Mouse (Mus musculus): ENCODE data around the gene Rhox2g. TPM values are rescaled to one million over a fixed set of nuclear protein-coding genes. Genes with fewer than 3 reads are reported as not detected.
"Not testable (repeated sequence)": the region's sequence is repeated elsewhere in the genome, so short reads cannot be mapped to it uniquely, and the experiment has no call there.

The Rhox2g gene
- polyA plus RNA-seq (2012; rRNA removed): not detected in 2 replicates
- polyA plus RNA-seq (2014; fragmentation: Nextera tagmentation; extraction: Ambion mirVana): not detected in 2 replicates

DNA sequence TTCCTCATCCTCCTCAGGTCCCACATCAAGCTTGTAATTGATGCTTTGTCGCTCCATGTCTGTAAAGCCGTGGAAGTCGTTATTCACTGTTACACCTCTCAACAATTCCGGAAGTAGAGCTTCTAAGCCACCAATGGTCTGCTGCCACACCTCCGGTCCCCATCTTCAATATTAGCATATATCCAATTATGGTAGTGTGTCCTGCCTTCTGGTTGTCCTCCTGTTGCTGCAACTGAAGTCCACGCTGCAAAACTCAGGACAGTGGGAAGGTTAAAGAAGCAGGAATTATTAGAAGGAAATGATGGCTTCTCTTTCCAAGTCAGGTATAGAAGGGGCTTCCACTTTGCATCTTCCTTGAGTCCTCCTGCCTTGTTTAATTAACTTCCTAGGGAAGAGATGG is at the start of gene Rhox2g:
TSS of gene Rhox2g (minus strand) at position 101 of the 400 bp plus-strand sequence.
- not testable (repeated sequence) for H3K36me3 ChIP-seq (ENCODE audit: control insufficient read depth, insufficient read depth, low read length); H3K4me2 ChIP-seq (replicated peaks; ENCODE audit: low read depth, low read length, severe bottlenecking); H3K27me3 ChIP-seq (ENCODE audit: control insufficient read depth, insufficient read depth, low read length); H3K9me3 ChIP-seq (ENCODE audit: control insufficient read depth, low read length); H3K4me1 ChIP-seq (ENCODE audit: control insufficient read depth, insufficient read depth, low read length); H3K9ac ChIP-seq (ENCODE audit: low read depth, low read length, severe bottlenecking); DNase-seq (ENCODE audit: low spot score); ATAC-seq (ENCODE audit: low FRiP score, low read depth); H3K4me3 ChIP-seq (replicated peaks; ENCODE audit: low read length); H3K27ac ChIP-seq (replicated peaks; ENCODE audit: low read depth, low read length)
- 89% methylated on average over 6 of the region's 6 CpGs for WGBS

DNA sequence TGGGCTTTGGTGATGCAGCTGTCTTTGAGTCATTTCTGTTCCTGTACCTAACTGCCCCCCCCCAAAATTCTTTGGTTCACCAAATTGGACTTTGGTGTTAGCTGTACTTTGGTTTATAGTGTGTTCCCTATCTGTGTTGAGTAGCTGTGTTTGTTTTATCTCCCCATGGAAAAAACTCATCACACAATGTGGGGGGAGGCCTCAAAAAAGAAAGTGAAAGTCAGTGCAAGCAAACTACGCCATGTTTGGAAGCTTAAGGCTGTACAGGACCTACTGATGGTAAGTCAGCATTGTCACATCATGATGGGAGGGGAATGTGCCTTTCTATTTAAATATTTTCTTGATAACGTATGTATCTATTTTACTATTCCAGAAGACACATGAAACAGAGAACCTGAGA is 49.0 kb upstream of the Rhox2g start:
- 72% methylated on average over 2 of the region's 2 CpGs for WGBS
- no peak overlapping the region for H3K4me3 ChIP-seq (replicated peaks; ENCODE audit: low read length)
- no peak for TF ChIP-seq POLR2A (IDR thresholded peaks at IDR 0.05; ENCODE audit: borderline replicate concordance, extremely low read depth, insufficient read depth, insufficient read length)

DNA sequence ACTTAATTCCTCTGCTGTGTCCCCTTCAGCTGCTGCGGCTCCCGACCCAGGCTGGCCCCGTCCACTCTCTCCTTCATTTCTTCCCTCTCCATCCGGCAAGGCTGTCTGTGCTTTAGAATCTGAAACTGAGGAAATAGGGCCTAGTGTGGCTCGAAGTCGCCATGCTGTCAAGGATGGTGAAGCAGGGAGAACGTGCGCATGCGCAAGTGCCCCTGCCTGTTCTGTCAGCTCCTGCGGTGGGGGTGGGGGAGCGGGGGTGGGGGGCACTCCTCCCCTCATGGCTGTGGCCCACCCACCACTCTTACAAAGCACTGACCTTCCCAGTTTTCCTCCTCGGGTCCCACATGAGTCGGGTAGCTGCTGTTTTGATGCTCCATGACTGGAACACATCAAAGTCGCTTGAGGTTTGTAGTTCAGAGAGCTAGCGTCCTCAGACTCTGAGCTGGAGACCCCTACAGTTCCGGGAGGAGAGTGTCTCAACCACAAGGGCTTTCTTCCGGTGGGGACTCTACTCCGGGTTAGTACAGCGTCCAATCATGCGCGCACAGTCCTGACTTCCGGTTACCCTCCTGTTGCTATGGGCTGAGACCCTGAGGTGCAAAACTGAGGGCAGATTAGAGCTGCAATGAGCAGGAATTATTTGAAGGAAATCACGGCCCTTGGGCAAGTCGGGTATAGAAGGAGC is 39.9 kb upstream of the Rhox2g start:
- ATAC-seq (ENCODE audit: low FRiP score, low read depth): no peak
- no peak overlapping the region for H3K4me2 ChIP-seq (replicated peaks; ENCODE audit: low read depth, low read length, severe bottlenecking)
- DNase-seq (ENCODE audit: low spot score): no peak
- H3K36me3 ChIP-seq (ENCODE audit: control insufficient read depth, insufficient read depth, low read length): no peaks in the 10 kb centered on the region
- no peak overlapping the region for H3K27ac ChIP-seq (replicated peaks; ENCODE audit: low read depth, low read length)
- no peak for TF ChIP-seq POLR2A (IDR thresholded peaks at IDR 0.05; ENCODE audit: borderline replicate concordance, extremely low read depth, insufficient read depth, insufficient read length)
- H3K27me3 ChIP-seq (ENCODE audit: control insufficient read depth, insufficient read depth, low read length): no peaks in the 10 kb centered on the region
- no peak overlapping the region for H3K4me3 ChIP-seq (replicated peaks; ENCODE audit: low read length)
- H3K9ac ChIP-seq (ENCODE audit: low read depth, low read length, severe bottlenecking): no peak overlapping the region
- no peaks in the 10 kb centered on the region for H3K9me3 ChIP-seq (ENCODE audit: control insufficient read depth, low read length)
- no peaks in the 10 kb centered on the region for H3K4me1 ChIP-seq (ENCODE audit: control insufficient read depth, insufficient read depth, low read length)
- WGBS: 83% methylated on average over 24 of the region's 24 CpGs

More for the DNA sequence above, 49.0 kb upstream of the Rhox2g start:
- no peaks in the 10 kb centered on the region for H3K9me3 ChIP-seq (ENCODE audit: control insufficient read depth, low read length)
- ATAC-seq (ENCODE audit: low FRiP score, low read depth) (no peak), DNase-seq (ENCODE audit: low spot score) (no peak)
- no peaks in the 10 kb centered on the region for H3K36me3 ChIP-seq (ENCODE audit: control insufficient read depth, insufficient read depth, low read length)
- no peak overlapping the region for H3K27ac ChIP-seq (replicated peaks; ENCODE audit: low read depth, low read length)
- H3K9ac ChIP-seq (ENCODE audit: low read depth, low read length, severe bottlenecking): no peak overlapping the region
- H3K4me2 ChIP-seq (replicated peaks; ENCODE audit: low read depth, low read length, severe bottlenecking): no peak overlapping the region
- H3K27me3 ChIP-seq (ENCODE audit: control insufficient read depth, insufficient read depth, low read length): no peaks in the 10 kb centered on the region
- H3K4me1 ChIP-seq (ENCODE audit: control insufficient read depth, insufficient read depth, low read length): no peaks in the 10 kb centered on the region

DNA sequence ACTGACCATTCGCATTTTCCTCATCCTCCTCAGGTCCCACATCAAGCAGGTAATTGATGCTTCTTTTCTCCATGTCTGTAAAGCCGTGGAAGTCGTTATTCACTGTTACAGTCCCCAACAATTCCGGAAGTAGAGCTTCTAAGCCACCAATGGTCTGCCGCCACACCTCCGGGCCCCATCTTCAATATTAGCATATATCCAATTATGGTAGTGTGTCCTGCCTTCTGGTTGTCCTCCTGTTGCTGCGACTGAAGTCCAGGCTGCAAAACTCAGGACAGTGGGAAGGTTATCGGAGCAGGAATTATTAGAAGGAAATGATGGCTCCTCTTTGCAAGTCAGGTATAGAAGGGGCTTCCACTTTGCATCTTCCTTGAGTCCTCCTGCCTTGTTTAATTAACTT is 29.9 kb upstream of the Rhox2g start, which contains the start of gene Rhox2h:
TSS of gene Rhox2h (minus strand) at position 101 of the 400 bp plus-strand sequence.
- WGBS: 90% methylated on average over 8 of the region's 8 CpGs
- not testable (repeated sequence) for H3K4me3 ChIP-seq (replicated peaks; ENCODE audit: low read length); DNase-seq (ENCODE audit: low spot score); ATAC-seq (ENCODE audit: low FRiP score, low read depth); H3K27ac ChIP-seq (replicated peaks; ENCODE audit: low read depth, low read length); H3K9ac ChIP-seq (ENCODE audit: low read depth, low read length, severe bottlenecking); H3K27me3 ChIP-seq (ENCODE audit: control insufficient read depth, insufficient read depth, low read length); H3K4me2 ChIP-seq (replicated peaks; ENCODE audit: low read depth, low read length, severe bottlenecking); H3K9me3 ChIP-seq (ENCODE audit: control insufficient read depth, low read length); H3K4me1 ChIP-seq (ENCODE audit: control insufficient read depth, insufficient read depth, low read length); H3K36me3 ChIP-seq (ENCODE audit: control insufficient read depth, insufficient read depth, low read length)

DNA sequence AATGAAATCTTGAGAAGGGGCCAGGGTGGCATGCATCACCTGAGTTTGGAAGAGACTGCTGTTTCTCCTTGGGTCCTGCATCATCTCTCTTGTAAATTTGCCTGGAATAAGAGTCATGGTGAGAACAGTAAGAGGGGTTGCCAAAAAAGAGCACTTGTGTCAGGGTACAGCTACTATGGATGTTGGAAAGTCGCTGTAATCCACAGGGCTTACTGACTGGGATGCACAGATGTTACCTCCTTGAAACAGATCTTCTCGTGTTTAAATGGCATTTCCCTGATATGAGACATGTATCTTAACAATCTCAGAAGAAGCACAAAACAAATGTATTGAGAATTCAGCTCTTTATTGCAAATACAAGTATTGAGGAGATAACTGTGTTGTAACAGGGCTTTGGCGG is 25.4 kb upstream of the Rhox2g start, which contains the start of gene Rhox3h:
TSS of gene Rhox3h (minus strand) at position 101 of the 400 bp plus-strand sequence.
- not testable (repeated sequence) for H3K4me2 ChIP-seq (replicated peaks; ENCODE audit: low read depth, low read length, severe bottlenecking); H3K27ac ChIP-seq (replicated peaks; ENCODE audit: low read depth, low read length); DNase-seq (ENCODE audit: low spot score); H3K4me1 ChIP-seq (ENCODE audit: control insufficient read depth, insufficient read depth, low read length); H3K27me3 ChIP-seq (ENCODE audit: control insufficient read depth, insufficient read depth, low read length); H3K9ac ChIP-seq (ENCODE audit: low read depth, low read length, severe bottlenecking); H3K4me3 ChIP-seq (replicated peaks; ENCODE audit: low read length); ATAC-seq (ENCODE audit: low FRiP score, low read depth); H3K9me3 ChIP-seq (ENCODE audit: control insufficient read depth, low read length); H3K36me3 ChIP-seq (ENCODE audit: control insufficient read depth, insufficient read depth, low read length)
- WGBS: no CpG with 5 or more reads among the region's 3 CpGs

DNA sequence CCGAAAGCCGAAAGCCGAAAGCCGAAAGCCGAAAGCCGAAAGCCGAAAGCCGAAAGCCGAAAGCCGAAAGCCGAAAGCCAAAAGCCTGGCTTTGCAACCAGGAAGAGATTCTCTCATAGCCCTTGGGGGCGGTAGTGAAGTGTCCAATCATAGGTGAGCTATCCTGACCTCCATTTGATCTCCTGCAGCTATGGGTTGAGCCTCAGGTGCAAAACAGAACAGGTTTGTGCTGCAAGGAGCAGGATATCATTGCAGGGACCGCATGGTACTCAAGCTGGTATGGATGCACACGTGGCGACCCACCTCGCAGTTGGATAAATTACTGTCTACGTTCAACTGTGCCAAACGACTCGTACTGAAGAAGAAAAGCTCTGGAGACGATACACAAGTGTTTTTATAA is 8.0 kb upstream of the Rhox2g start, which contains the start of gene Rhox4g:
TSS of gene Rhox4g (minus strand) at position 101 of the 400 bp plus-strand sequence.
- DNase-seq (ENCODE audit: low spot score); ATAC-seq (ENCODE audit: low FRiP score, low read depth); H3K36me3 ChIP-seq (ENCODE audit: control insufficient read depth, insufficient read depth, low read length); H3K27ac ChIP-seq (replicated peaks; ENCODE audit: low read depth, low read length); H3K4me2 ChIP-seq (replicated peaks; ENCODE audit: low read depth, low read length, severe bottlenecking); H3K9ac ChIP-seq (ENCODE audit: low read depth, low read length, severe bottlenecking); H3K4me1 ChIP-seq (ENCODE audit: control insufficient read depth, insufficient read depth, low read length); H3K9me3 ChIP-seq (ENCODE audit: control insufficient read depth, low read length); H3K4me3 ChIP-seq (replicated peaks; ENCODE audit: low read length); H3K27me3 ChIP-seq (ENCODE audit: control insufficient read depth, insufficient read depth, low read length): not testable (repeated sequence)
- 93% methylated on average over 16 of the region's 20 CpGs for WGBS

DNA sequence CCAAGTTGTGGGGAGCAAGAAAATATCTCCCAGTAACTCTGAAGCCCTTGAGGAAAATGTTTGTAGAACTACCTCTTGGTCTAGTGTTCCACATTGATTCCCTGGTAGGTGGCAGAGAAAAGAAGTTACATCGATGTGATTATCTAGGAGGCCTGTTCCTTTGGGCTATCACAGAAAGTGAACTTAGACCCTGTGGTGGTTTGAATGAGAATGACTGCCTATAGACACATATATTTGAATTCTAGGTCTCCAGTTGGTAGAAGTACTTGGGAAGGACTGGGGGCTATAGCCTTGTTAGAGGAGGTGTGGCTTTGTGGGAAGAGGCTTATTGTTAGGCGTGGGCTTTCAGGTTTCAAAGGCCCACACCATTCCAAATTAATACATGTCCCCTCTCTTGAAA is 14.8 kb downstream of the Rhox2g start, which contains the start of gene Rhox3g:
TSS of gene Rhox3g (minus strand) at position 101 of the 400 bp plus-strand sequence.
- H3K4me2 ChIP-seq (replicated peaks; ENCODE audit: low read depth, low read length, severe bottlenecking); H3K36me3 ChIP-seq (ENCODE audit: control insufficient read depth, insufficient read depth, low read length); H3K4me1 ChIP-seq (ENCODE audit: control insufficient read depth, insufficient read depth, low read length); DNase-seq (ENCODE audit: low spot score); ATAC-seq (ENCODE audit: low FRiP score, low read depth); H3K9me3 ChIP-seq (ENCODE audit: control insufficient read depth, low read length); H3K9ac ChIP-seq (ENCODE audit: low read depth, low read length, severe bottlenecking); H3K27ac ChIP-seq (replicated peaks; ENCODE audit: low read depth, low read length); H3K27me3 ChIP-seq (ENCODE audit: control insufficient read depth, insufficient read depth, low read length); H3K4me3 ChIP-seq (replicated peaks; ENCODE audit: low read length): not testable (repeated sequence)
- WGBS: 86% methylated on average over 2 of the region's 2 CpGs

DNA sequence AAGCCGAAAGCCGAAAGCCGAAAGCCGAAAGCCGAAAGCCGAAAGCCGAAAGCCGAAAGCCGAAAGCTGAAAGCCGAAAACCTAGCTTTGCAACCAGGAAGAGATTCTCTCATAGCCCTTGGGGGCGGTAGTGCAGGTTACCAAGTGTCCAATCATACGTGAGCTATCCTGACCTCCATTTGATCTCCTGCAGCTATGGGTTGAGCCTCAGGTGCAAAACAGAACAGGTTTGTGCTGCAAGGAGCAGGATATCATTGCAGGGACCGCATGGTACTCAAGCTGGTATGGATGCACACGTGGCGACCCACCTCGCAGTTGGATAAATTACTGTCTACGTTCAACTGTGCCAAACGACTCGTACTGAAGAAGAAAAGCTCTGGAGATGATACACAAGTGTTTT is 35.7 kb downstream of the Rhox2g start, which contains the start of gene Rhox4f:
TSS of gene Rhox4f (minus strand) at position 101 of the 400 bp plus-strand sequence.
- ATAC-seq (ENCODE audit: low FRiP score, low read depth): not testable (repeated sequence)
- WGBS: 96% methylated on average over 15 of the region's 19 CpGs

More for the DNA sequence above, 35.7 kb downstream of the Rhox2g start, which contains the start of gene Rhox4f:
- H3K4me2 ChIP-seq (replicated peaks; ENCODE audit: low read depth, low read length, severe bottlenecking); H3K9ac ChIP-seq (ENCODE audit: low read depth, low read length, severe bottlenecking); H3K9me3 ChIP-seq (ENCODE audit: control insufficient read depth, low read length); H3K36me3 ChIP-seq (ENCODE audit: control insufficient read depth, insufficient read depth, low read length); H3K4me1 ChIP-seq (ENCODE audit: control insufficient read depth, insufficient read depth, low read length); DNase-seq (ENCODE audit: low spot score); H3K4me3 ChIP-seq (replicated peaks; ENCODE audit: low read length); H3K27me3 ChIP-seq (ENCODE audit: control insufficient read depth, insufficient read depth, low read length); H3K27ac ChIP-seq (replicated peaks; ENCODE audit: low read depth, low read length): not testable (repeated sequence)

Measured in limb, embryonic 14.5 days (tissue).